Mouse (Mus musculus): Measurements from ENCODE around the gene Phkb.

DNA sequence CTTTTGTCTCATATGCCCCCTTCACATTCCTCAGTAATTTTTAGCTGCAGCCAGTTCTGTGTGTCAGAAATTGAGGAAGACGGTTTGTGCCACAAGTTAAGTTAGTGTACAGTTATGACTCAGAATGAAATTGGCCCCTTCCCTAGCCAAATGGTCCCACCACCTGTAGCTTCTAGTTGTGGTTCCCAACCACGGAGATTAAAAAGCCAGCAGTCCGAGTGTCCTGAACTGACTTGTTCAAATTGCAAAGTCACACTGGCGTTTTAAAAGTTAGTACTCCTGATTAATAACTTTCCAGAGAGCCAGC, 683 bp downstream of the Phkb start:
- no peak for TF ChIP-seq CTCF (IDR thresholded peaks at IDR 0.05; ENCODE audit: extremely low read depth, insufficient read length, insufficient replicate concordance, low read depth, low read length)
- TF ChIP-seq POLR2A (IDR thresholded peaks at IDR 0.05; ENCODE audit: low read depth, low read length) = no peak

Measured in small intestine, adult 2 months (tissue).